Mouse (Mus musculus): Measurements from ENCODE around the gene Zfp952.
A peak's percentile ranks its signal among the peaks of the same experiment; 100 is the strongest.
"Not testable (repeated sequence)": the region's sequence is repeated elsewhere in the genome, so short reads cannot be mapped to it uniquely, and the experiment has no call there.

The Zfp952 gene

GRCm38 (mm10) chr17:32992699-32993474 is at the start of gene Zfp952:
TSS of gene Zfp952 (plus strand) at chr17:32993129.
- peak; percentile 87 for DNase-seq (ENCODE audit: low read depth)

- DNase-seq (ENCODE audit: low read depth), result no peak
Observed at GRCm38 (mm10) chr17:32943661-32944060, 49.3 kb upstream of the Zfp952 start.

GRCm38 (mm10) chr17:32944402-32945035 is 48.4 kb upstream of the Zfp952 start:
- no peak for DNase-seq (ENCODE audit: low read depth)

- no peak for DNase-seq (ENCODE audit: low read depth)
Observed at GRCm38 (mm10) chr17:32946716-32947115, 46.2 kb upstream of the Zfp952 start.

- peak; percentile 68 for DNase-seq (ENCODE audit: low read depth)
Observed at GRCm38 (mm10) chr17:32947215-32947914, 45.6 kb upstream of the Zfp952 start, which contains the start of gene Cyp4f13. TSS of gene Cyp4f13 (minus strand) at chr17:32947402.

GRCm38 (mm10) chr17:32950136-32950535 is 42.8 kb upstream of the Zfp952 start:
- no peak for DNase-seq (ENCODE audit: low read depth)

- DNase-seq (ENCODE audit: low read depth), result no peak
Observed at GRCm38 (mm10) chr17:32951006-32951405, 41.9 kb upstream of the Zfp952 start.

GRCm38 (mm10) chr17:32951441-32951840 is 41.5 kb upstream of the Zfp952 start:
- DNase-seq (ENCODE audit: low read depth), result peak; percentile 53

GRCm38 (mm10) chr17:32965253-32965622 is 27.7 kb upstream of the Zfp952 start:
- DNase-seq (ENCODE audit: low read depth), result no peak

GRCm38 (mm10) chr17:32965623-32966290 is 27.2 kb upstream of the Zfp952 start, which contains the start of gene Zfp472:
TSS of gene Zfp472 (plus strand) at chr17:32965814.
- peak; percentile 94 for DNase-seq (ENCODE audit: low read depth)

- DNase-seq (ENCODE audit: low read depth), result no peak
Observed at GRCm38 (mm10) chr17:32981361-32981760, 11.6 kb upstream of the Zfp952 start.

- DNase-seq (ENCODE audit: low read depth), result no peak
Observed at GRCm38 (mm10) chr17:32986301-32986700, 6.6 kb upstream of the Zfp952 start.

- no peak for DNase-seq (ENCODE audit: low read depth)
Observed at GRCm38 (mm10) chr17:32991965-32992698, 797 bp upstream of the Zfp952 start.

- no peak for DNase-seq (ENCODE audit: low read depth)
Observed at GRCm38 (mm10) chr17:32998492-32998891, 5.6 kb downstream of the Zfp952 start.

GRCm38 (mm10) chr17:33008337-33008736 is 15.4 kb downstream of the Zfp952 start:
- DNase-seq (ENCODE audit: low read depth), result no peak

- DNase-seq (ENCODE audit: low read depth), result not testable (repeated sequence)
Observed at GRCm38 (mm10) chr17:33020434-33020833, 27.5 kb downstream of the Zfp952 start.

GRCm38 (mm10) chr17:33032376-33032775 is 39.4 kb downstream of the Zfp952 start:
- no peak for DNase-seq (ENCODE audit: low read depth)

GRCm38 (mm10) chr17:33032900-33033891 is 40.3 kb downstream of the Zfp952 start, which contains the start of gene Zfp763:
TSS of gene Zfp763 (minus strand) at chr17:33033402.
- DNase-seq (ENCODE audit: low read depth), result peak; percentile 88
